Mouse (Mus musculus) left cerebral cortex, adult 11 months (tissue): ENCODE results near the gene Kdm6b.
"Not testable (repeated sequence)": the region's sequence is repeated elsewhere in the genome, so short reads cannot be mapped to it uniquely, and the experiment has no call there.

Experiments used
- DNase-seq: peaks from one replicate; pipeline ENCODE4 v3.0.0; 2022; ENCODE audit warnings: low spot score

The Kdm6b gene

DNA sequence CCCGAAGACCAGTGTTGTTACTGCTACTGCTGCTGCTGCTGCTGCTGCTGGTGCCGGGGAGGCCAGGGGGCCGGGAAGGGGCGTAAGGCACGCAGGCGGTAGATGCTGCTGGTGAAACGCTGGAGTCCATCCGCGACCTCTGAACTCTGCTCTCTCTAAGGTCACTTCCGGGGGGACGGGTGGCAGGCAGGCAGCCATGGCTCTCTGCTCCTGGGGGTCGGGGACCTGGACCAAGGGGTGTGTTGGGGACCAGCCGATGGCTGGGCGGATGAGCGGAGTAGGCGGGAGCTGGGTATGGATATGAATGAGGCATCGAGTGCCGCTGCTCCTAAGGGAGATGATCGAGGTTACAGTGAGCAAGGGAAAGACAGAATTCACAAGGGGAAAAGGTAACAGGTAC is 7.2 kb downstream of the Kdm6b start:
- no peak for DNase-seq

DNA sequence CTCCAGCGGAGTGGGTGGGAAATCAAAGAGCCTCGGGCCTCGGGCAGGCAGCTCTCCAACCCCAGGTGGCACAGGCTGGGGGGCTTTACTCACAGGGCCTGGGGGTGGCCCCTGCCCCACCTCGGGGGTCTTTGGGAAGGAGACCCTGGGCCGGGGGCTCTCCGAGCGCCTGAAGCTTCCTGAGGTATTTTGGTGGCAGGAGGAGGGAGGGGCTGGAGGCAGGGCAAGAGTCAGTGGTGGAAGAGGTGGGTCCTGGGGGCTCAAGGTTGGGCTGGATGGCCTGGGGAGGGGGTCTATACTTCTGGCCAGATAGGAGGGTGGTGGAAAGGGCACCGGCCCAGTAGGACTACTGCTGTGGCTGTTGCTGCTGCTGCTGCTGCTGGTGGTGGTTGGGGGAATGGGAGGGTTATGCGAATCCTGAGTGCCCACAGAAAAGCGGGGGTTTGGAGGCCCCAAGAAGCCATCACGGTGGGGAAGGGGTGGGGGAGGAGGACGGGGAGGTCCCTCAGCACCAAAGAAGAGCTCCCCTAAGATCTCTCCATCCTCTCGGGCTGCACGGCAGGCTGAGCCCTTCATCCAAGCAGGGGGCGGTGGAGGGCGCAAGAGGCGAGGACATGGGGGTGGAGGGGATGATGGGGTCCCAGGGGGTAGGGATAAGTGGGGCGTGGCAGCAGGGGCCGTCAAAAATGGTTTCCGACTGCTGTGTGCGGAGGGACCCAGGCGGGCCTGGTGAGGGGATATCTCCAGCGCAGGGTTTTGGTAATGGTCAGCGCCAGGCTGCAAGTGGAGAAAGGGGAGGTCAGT is 7.9 kb downstream of the Kdm6b start:
- DNase-seq: no peak

DNA sequence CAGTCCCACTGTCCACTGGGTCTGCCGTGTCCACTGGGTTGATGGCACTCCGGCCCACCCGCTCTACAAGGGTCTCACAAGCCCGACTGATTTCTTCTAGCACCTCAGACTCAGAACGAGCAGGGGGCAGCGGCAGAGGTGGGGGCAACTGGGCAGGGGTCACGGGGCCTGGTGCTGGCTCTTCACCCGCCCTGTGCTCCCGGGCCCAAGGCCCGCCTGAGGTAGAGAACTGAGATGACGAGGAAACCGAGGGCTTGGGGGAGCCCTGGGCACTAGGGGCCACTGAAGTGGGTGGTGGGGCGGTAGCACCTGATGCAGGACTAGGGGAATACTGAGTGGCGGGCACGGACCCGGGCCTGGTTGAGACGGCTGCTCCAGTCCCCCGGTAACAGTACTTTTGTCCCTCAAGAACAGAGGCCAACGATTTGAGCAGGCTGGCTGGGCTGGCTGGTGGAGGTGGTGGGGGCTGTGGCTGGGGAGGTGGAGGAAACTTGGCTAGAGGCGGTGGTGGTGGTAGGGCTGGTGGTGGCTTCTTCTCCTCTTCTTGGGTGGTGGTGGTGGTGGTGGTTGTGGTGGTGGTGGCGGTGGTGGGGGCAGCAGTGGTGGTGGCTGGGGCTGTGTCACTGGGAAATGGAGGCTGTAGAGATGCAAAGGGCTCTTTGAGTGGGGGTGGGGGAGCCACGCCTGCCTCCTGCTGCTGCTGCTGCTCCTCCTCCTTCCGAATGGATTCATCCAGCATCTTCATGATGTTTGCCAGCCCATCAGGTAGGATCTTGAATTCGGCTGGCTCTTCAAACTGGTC is 8.7 kb downstream of the Kdm6b start:
- DNase-seq: no peak

DNA sequence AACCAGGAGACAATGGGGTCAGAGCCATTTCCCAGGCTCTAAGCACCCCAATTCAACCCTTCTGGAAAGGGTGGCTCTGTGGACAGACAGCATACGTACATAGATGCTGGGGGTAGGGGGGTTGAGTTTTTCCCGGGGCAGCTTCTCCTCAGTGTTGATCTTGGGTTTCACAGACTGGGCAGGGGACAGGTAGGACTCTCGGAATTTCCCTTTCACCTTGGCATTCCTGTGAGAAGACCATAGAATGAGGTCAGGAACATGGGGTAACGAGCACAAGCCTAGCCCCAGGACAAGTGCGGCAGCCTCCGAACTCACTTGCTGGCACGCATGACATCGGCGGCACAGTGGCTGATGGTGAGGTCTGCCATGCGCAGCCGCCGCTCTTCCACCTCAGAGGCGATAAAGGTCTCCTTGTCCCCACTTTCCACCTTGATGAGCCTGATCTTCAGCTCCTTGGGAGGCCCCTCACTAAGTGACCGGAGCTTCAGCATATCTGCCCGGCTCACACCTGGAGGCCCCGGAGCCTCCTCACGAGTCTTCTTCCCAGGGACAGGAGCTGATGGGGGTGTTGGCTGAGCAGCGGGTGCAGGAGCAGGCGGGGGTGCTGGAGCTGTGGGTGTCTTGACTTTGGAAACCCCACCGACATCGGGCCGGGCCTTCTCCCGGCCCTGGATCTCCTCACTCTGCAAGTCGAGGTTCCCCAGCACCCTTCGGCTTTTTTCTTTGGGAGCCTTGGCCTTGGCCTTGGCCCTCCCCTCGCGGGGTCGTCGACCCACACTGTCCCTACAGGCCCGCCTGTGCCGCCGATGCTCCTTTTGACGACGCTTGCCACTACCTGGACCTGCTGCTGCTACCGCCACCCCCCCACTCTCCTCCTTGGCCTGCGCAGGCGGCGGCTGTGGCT is 9.5 kb downstream of the Kdm6b start:
- no peak for DNase-seq

DNA sequence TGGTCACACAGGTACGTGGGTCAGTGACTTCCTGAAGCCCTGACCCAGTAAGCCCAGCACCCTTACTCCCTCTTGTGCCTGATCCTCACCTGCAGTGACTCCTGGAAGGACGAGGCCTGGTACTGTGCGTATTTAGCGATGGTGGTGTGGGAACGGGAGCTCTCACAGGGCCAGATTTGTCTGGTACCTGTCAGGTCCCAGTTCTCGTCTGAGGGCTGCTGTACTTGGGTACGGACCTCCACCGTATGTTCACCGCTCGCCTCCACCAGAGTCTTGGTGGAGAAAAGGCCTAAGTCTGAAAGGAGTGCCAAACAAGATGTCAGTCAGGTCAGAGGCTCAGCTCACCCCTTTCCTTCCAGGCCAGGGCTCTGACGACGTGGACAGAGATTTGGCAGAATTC is 11.5 kb downstream of the Kdm6b start:
- DNase-seq: no peak

DNA sequence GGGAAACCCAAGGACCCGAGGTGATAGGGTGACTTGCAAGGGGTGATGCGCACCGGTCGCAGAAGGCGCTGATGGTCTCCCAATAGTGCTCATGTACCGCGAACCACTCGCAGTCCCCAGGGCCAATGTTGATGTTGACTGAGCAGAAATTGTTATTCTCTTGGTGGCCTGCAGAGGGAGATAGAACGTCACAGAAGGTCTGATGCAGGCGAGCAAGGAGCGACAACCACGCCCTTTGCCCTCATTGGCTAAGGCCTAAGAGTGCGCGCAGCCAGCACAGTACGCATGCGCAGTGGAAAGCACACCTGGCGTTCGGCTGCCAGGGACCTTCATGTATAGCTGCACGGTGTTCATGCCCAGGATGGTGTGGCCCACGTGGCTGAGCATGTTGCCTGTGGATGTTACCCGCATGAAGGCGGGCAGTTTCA is 12.3 kb downstream of the Kdm6b start:
- peak; percentile 91 for DNase-seq

DNA sequence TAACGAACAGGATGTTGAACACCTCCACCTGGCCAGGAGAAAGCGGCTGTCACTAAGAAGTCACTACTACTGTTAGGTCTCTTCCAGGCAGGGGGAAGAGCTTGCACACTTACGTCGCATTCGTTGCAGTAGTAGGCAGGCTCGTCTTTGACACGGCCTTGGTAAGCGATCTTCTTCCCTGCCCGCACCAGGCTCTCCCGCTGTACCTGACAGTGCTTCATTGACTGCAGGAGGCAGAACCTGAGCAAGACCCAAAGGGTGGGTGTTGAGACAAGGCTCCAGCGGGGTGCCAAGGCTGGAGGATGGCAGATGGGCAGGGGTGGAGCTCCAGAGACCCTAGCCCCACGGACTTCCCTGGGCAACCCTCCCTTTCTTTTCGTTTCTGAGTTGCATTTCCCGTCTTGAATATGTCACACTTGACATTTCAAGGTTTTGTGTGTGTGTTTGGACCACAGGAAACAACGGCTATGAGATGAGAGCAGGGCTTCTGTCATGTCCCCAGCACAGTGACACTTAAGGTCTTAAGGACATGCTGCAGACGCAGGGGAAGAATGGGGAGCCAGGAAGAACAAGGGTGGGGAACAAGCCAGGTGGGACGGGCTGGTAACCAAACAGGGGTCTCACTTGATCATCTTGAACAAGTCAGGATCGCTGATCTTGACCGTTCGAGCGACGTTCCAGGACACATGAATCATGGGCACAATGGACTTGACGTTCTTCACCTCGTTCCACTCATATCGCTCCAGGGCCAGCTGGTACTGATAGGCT is 13.2 kb downstream of the Kdm6b start:
- no peak for DNase-seq

- no peak for DNase-seq
Measured at GRCm38 (mm10) chr11:69399201-69400082, 14.0 kb downstream of the Kdm6b start.

DNA sequence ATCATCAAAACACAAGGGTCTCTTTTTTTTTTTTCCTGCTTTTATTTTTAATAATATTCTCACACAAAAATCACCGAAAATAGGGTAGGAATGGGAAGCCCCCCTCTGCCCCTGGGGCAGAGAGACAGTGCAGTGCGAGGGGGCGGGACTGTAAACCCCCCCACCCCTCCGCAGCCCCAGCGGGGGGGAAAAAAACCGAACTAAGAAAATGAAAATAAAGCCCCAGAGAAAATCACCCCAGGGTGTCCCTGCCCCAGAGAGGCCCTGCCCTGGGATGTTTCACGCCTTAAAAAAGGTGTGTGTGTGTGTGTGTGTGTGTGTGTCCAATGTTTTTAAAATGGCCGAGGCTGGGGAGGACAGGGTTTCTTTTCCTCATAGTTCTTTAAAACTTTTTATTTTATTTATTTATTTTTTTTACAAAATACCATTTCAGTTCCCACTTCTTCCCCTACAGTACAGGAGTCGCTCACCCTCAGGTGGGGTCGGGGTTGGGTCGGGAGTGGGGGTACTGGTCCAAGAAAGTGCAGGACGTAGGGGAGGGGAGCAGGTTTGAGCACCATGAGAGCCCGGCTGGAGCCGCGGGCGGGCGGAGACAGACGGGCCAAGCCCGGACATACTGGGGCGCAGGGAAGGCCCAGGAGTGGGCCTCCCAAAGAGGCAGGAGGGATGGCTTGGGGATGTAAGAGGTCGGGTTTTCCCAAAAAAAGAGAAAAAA is 14.8 kb downstream of the Kdm6b start:
- DNase-seq: no peak

DNA sequence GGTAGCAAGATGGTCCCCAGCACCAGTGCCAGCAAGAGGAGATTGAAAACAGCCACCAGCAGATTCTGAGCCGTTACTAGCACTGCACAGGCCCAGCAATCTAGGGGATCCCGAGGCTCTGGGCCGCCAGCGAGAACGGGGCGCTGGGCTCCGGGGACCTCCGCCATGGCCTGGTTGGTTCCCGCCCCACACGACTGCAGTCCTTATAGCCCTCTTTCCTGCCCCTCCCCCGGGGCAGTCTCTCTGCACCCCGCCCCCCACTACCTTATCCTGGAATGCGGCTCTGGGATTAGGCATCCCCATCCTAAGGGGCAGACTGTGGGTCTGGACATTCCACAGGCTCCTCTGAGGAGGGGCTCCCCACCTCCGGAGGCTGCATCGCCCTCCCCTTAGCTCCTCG is 15.4 kb downstream of the Kdm6b start, which contains the start of gene Tmem88:
TSS of gene Tmem88 (minus strand) at position 176 of the 400 bp plus-strand sequence.
- DNase-seq: no peak

DNA sequence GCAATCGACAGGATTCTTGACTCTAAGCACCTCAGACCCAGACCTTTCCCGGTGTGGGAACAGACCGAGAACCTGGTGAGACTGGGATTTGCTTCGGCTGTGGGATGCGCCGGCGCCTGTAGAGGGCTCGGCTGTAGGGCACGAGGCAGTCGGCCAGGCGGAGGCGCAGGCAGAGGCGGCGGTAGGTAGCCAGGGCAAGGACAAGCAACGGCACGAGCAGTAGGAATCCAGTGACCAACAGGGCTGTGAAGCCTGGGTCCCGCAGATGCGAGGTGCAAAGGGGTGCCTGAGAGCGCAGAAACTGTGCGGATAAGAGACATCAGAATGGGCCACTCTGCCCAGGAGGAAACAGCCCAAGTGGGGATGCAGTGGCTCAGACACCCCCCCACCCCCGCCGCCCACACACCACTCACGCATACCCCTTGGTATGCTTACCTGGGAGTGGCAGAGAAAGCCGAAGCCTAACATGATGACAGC is 15.9 kb downstream of the Kdm6b start:
- no peak for DNase-seq

- DNase-seq: no peak
Measured at GRCm38 (mm10) chr11:69396772-69397171, 16.7 kb downstream of the Kdm6b start.

DNA sequence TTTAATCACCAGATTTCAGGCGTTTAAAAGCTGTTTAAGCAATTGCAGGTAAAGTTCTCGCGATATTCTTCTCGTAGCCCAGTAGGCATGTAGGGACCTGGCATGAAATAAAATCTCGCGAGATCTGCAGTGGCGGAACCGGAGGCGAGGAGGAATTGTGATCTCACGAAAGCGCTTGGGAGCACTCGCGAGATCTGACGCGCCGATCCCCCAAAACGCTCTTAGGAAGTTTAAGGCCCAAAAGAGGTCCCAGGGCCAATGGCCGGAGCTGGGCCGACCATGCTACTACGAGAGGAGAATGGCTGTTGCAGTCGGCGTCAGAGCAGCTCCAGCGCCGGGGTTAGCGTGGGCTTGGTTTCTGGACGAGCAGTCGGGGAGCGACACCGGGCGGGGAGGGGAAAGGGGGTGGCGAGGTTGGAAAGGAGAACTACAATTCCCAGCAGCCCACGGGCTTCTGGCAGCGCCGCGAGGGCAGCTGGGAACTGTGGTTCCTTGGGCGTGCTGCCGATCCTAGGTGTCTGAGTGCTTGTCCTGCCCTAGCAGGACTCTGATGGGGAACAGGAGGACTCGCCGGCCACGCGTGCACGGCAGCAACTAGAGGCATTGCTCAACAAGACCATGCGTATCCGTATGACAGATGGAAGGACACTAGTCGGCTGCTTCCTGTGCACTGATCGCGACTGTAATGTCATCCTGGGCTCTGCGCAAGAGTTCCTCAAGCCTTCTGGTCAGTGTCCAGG is 17.7 kb downstream of the Kdm6b start:
- peak; percentile 98 for DNase-seq

DNA sequence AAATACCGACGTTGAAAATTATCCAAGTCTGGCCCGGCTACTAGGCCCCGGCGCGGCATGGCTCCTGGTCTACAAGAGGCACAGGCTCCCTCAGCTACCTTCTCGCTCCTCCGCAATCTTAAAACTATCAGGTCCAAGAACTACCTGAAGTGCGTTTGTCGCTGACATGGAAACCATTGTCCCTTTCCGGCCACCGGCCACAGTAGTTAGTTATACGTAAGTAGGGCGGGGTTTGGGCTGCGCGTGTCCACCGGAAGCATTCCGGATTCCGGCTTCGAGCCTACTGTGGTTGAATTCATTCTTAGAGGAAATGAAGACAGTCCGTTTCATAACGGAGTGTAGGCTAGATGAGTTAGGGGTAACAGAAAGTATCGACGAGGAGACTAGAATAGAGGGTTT is 18.2 kb downstream of the Kdm6b start, which contains the start of the genes Naa38 and Cyb5d1:
TSS of gene Naa38 (plus strand) at position 253 of the 399 bp plus-strand sequence.
TSS of gene Cyb5d1 (minus strand) at position 397 of the 399 bp plus-strand sequence.
- peak; percentile 90 for DNase-seq

DNA sequence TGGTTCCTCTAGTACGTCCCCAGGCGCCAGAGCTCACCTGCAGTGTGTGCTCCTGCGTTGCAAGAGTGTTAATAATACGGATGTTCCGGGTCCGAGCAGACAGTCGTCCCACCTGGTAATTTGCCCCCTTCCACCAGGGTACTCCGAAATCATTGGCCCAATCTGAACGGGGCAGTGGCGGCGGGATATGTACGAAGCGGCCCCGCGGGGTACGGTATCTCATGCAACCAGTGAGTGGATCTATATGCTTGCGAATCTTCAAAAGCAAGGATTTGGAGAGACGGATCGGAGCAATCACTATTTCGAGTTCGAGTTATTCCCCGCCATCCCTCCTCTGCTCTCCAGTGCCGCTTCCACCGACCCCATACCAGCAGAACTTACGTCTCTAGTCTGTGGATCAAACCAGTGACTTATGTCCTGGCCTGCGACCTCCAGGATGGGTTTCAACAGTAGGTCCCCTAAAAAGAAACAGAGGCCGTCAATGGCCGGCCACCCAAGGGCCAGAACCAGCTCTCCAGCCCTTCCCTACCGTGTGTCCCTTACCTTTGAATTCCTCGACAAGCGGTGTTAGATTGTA is 18.8 kb downstream of the Kdm6b start:
- DNase-seq: not testable (repeated sequence)

DNA sequence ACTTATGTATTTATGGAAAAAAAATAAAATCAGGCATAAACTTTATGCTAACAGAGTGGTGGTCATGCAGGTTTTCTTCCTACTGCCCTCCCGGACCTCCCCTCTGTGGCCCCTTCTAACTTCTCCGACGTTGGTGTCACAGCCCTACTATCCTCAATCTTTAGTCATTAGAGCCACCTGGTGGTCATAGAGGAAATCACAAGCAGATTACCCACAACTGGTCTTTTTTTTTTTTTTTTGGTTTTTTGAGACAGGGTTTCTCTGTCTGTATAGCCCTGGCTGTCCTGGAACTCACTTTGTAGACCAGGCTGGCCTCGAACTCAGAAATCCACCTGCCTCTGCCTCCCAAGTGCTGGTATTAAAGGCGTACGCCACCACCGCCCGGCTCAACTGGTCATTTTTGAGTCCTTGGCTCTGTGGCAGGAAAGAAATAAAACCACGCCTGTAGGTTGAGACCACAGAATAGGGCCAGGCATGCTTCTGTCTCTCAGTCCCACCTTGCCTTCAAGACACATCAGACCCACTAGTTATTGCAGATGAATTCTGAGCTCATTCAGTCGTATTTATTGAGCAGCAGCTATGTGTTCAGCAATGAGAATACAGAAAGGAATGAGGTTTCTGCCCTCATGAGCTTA is 23.0 kb downstream of the Kdm6b start:
- no peak for DNase-seq

- DNase-seq: no peak
Measured at GRCm38 (mm10) chr11:69389531-69390399, 23.7 kb downstream of the Kdm6b start.
